Mouse (Mus musculus): ENCODE data around the gene Amotl1.

Amotl1 gene

GRCm38 (mm10) chr9:14641310-14642067 is 3.4 kb downstream of the Amotl1 start:
- peak; percentile 49 to 67 for DNase-seq

- DNase-seq: no peak
Measured at GRCm38 (mm10) chr9:14636244-14636643, 8.6 kb downstream of the Amotl1 start.

- DNase-seq: no peak
Measured at GRCm38 (mm10) chr9:14635551-14635950, 9.3 kb downstream of the Amotl1 start.

GRCm38 (mm10) chr9:14634155-14634554 is 10.7 kb downstream of the Amotl1 start:
- no peak for DNase-seq

- DNase-seq: no peak
Measured at GRCm38 (mm10) chr9:14632365-14633163, 12.3 kb downstream of the Amotl1 start.

- no peak for DNase-seq
Measured at GRCm38 (mm10) chr9:14631729-14632128, 13.1 kb downstream of the Amotl1 start.

- no peak for DNase-seq
Measured at GRCm38 (mm10) chr9:14627525-14627924, 17.3 kb downstream of the Amotl1 start.

GRCm38 (mm10) chr9:14625961-14626360 is 18.9 kb downstream of the Amotl1 start:
- DNase-seq: no peak

- peak; percentile 53 to 68 for DNase-seq
Measured at GRCm38 (mm10) chr9:14625024-14625423, 19.8 kb downstream of the Amotl1 start.

GRCm38 (mm10) chr9:14623928-14624327 is 20.9 kb downstream of the Amotl1 start:
- no peak for DNase-seq

GRCm38 (mm10) chr9:14623250-14623649 is 21.6 kb downstream of the Amotl1 start:
- no peak for DNase-seq

- DNase-seq: no peak
Measured at GRCm38 (mm10) chr9:14622848-14623247, 22.0 kb downstream of the Amotl1 start.

- DNase-seq: no peak
Measured at GRCm38 (mm10) chr9:14620107-14620506, 24.7 kb downstream of the Amotl1 start.

GRCm38 (mm10) chr9:14614931-14615880 is 29.6 kb downstream of the Amotl1 start:
- DNase-seq: peak; percentile 80 to 81

GRCm38 (mm10) chr9:14614205-14614930 is 30.5 kb downstream of the Amotl1 start:
- DNase-seq: peak; percentile 62 to 66

- no peak for DNase-seq
Measured at GRCm38 (mm10) chr9:14613308-14614204, 31.3 kb downstream of the Amotl1 start.

- DNase-seq: no peak
Measured at GRCm38 (mm10) chr9:14612588-14612987, 32.3 kb downstream of the Amotl1 start.

- peak; percentile 42 to 63 for DNase-seq
Measured at GRCm38 (mm10) chr9:14608521-14608920, 36.3 kb downstream of the Amotl1 start.

GRCm38 (mm10) chr9:14607464-14607863 is 37.4 kb downstream of the Amotl1 start:
- DNase-seq: no peak

GRCm38 (mm10) chr9:14605992-14606391 is 38.9 kb downstream of the Amotl1 start:
- DNase-seq: no peak

- no peak for DNase-seq
Measured at GRCm38 (mm10) chr9:14604363-14604762, 40.5 kb downstream of the Amotl1 start.
